Mouse (Mus musculus): ENCODE results near the gene Nav2. TPM values are rescaled to one million over a fixed set of nuclear protein-coding genes. Genes with fewer than 3 reads are reported as not detected.

Nav2 gene
- polyA plus RNA-seq, 1 experiment = 51.7 TPM

GRCm38 (mm10) chr7:49318183-49318897, 409.8 kb downstream of the Nav2 start:
- H3K4me3 ChIP-seq (ENCODE audit: low read depth, low read length) = no peak overlapping the region
- no peaks in the 10 kb centered on the region for H3K27me3 ChIP-seq (ENCODE audit: control insufficient read depth, insufficient read depth, low read length, poor library complexity, severe bottlenecking)
- no peak overlapping the region for H3K9ac ChIP-seq (ENCODE audit: low read depth, poor library complexity, severe bottlenecking)
- H3K36me3 ChIP-seq (ENCODE audit: control insufficient read depth, insufficient read depth, low read length, poor library complexity, severe bottlenecking) = no peaks in the 10 kb centered on the region
- no peaks in the 10 kb centered on the region for H3K4me1 ChIP-seq (ENCODE audit: control insufficient read depth, insufficient read depth, low read length)
- TF ChIP-seq CTCF (IDR thresholded peaks at IDR 0.05; ENCODE audit: low read depth, low read length) (no peak), POLR2A (IDR thresholded peaks at IDR 0.05; ENCODE audit: insufficient read depth, low read length) (no peak), EP300 (IDR thresholded peaks at IDR 0.05; ENCODE audit: insufficient read depth, low read depth, low read length) (no peak)
- no peak overlapping the region for H3K27ac ChIP-seq (ENCODE audit: insufficient read depth, low read length)
- no peaks in the 10 kb centered on the region for H3K9me3 ChIP-seq (replicated peaks; ENCODE audit: control insufficient read depth, insufficient read depth, low read length, poor library complexity, severe bottlenecking)

- H3K27me3 ChIP-seq (ENCODE audit: control insufficient read depth, insufficient read depth, low read length, poor library complexity, severe bottlenecking) = no peaks in the 10 kb centered on the region
- no peak overlapping the region for H3K4me3 ChIP-seq (ENCODE audit: low read depth, low read length)
- H3K36me3 ChIP-seq (ENCODE audit: control insufficient read depth, insufficient read depth, low read length, poor library complexity, severe bottlenecking) = no peaks in the 10 kb centered on the region
- no peak overlapping the region for H3K27ac ChIP-seq (ENCODE audit: insufficient read depth, low read length)
- TF ChIP-seq CTCF (IDR thresholded peaks at IDR 0.05; ENCODE audit: low read depth, low read length) (no peak), EP300 (IDR thresholded peaks at IDR 0.05; ENCODE audit: insufficient read depth, low read depth, low read length) (no peak), POLR2A (IDR thresholded peaks at IDR 0.05; ENCODE audit: insufficient read depth, low read length) (no peak)
- no peak overlapping the region for H3K9ac ChIP-seq (ENCODE audit: low read depth, poor library complexity, severe bottlenecking)
- H3K9me3 ChIP-seq (replicated peaks; ENCODE audit: control insufficient read depth, insufficient read depth, low read length, poor library complexity, severe bottlenecking) = no peaks in the 10 kb centered on the region
- no peaks in the 10 kb centered on the region for H3K4me1 ChIP-seq (ENCODE audit: control insufficient read depth, insufficient read depth, low read length)
Observed at GRCm38 (mm10) chr7:49318898-49319293, 410.4 kb downstream of the Nav2 start.

GRCm38 (mm10) chr7:49319981-49320380, 411.5 kb downstream of the Nav2 start:
- TF ChIP-seq CTCF (IDR thresholded peaks at IDR 0.05; ENCODE audit: low read depth, low read length) (no peak), EP300 (IDR thresholded peaks at IDR 0.05; ENCODE audit: insufficient read depth, low read depth, low read length) (no peak), POLR2A (IDR thresholded peaks at IDR 0.05; ENCODE audit: insufficient read depth, low read length) (no peak)
- H3K27ac ChIP-seq (ENCODE audit: insufficient read depth, low read length) = no peak overlapping the region
- no peaks in the 10 kb centered on the region for H3K9me3 ChIP-seq (replicated peaks; ENCODE audit: control insufficient read depth, insufficient read depth, low read length, poor library complexity, severe bottlenecking)
- H3K27me3 ChIP-seq (ENCODE audit: control insufficient read depth, insufficient read depth, low read length, poor library complexity, severe bottlenecking) = no peaks in the 10 kb centered on the region
- no peak overlapping the region for H3K4me3 ChIP-seq (ENCODE audit: low read depth, low read length)
- H3K36me3 ChIP-seq (ENCODE audit: control insufficient read depth, insufficient read depth, low read length, poor library complexity, severe bottlenecking) = no peaks in the 10 kb centered on the region
- H3K4me1 ChIP-seq (ENCODE audit: control insufficient read depth, insufficient read depth, low read length) = no peaks in the 10 kb centered on the region
- no peak overlapping the region for H3K9ac ChIP-seq (ENCODE audit: low read depth, poor library complexity, severe bottlenecking)

GRCm38 (mm10) chr7:49321124-49321531, 412.6 kb downstream of the Nav2 start:
- Histone ChIP-seq H3K9me3 (replicated peaks; ENCODE audit: control insufficient read depth, insufficient read depth, low read length, poor library complexity, severe bottlenecking) (no peaks in the 10 kb centered on the region), H3K4me1 (ENCODE audit: control insufficient read depth, insufficient read depth, low read length) (peaks cover 4% of the 10 kb centered on the region), H3K9ac (ENCODE audit: low read depth, poor library complexity, severe bottlenecking) (no peak overlapping the region), H3K36me3 (ENCODE audit: control insufficient read depth, insufficient read depth, low read length, poor library complexity, severe bottlenecking) (no peaks in the 10 kb centered on the region), H3K27ac (ENCODE audit: insufficient read depth, low read length) (no peak overlapping the region), H3K27me3 (ENCODE audit: control insufficient read depth, insufficient read depth, low read length, poor library complexity, severe bottlenecking) (no peaks in the 10 kb centered on the region), H3K4me3 (ENCODE audit: low read depth, low read length) (no peak overlapping the region)
- TF ChIP-seq CTCF (IDR thresholded peaks at IDR 0.05; ENCODE audit: low read depth, low read length) (no peak), EP300 (IDR thresholded peaks at IDR 0.05; ENCODE audit: insufficient read depth, low read depth, low read length) (no peak), POLR2A (IDR thresholded peaks at IDR 0.05; ENCODE audit: insufficient read depth, low read length) (no peak)

GRCm38 (mm10) chr7:49322179-49322578, 413.7 kb downstream of the Nav2 start:
- Histone ChIP-seq H3K27ac (ENCODE audit: insufficient read depth, low read length) (no peak overlapping the region), H3K27me3 (ENCODE audit: control insufficient read depth, insufficient read depth, low read length, poor library complexity, severe bottlenecking) (no peaks in the 10 kb centered on the region), H3K4me1 (ENCODE audit: control insufficient read depth, insufficient read depth, low read length) (peaks cover 9% of the 10 kb centered on the region), H3K36me3 (ENCODE audit: control insufficient read depth, insufficient read depth, low read length, poor library complexity, severe bottlenecking) (no peaks in the 10 kb centered on the region), H3K9me3 (replicated peaks; ENCODE audit: control insufficient read depth, insufficient read depth, low read length, poor library complexity, severe bottlenecking) (no peaks in the 10 kb centered on the region), H3K4me3 (ENCODE audit: low read depth, low read length) (no peak overlapping the region), H3K9ac (ENCODE audit: low read depth, poor library complexity, severe bottlenecking) (no peak overlapping the region)
- TF ChIP-seq POLR2A (IDR thresholded peaks at IDR 0.05; ENCODE audit: insufficient read depth, low read length) = no peak
- no peak for TF ChIP-seq CTCF (IDR thresholded peaks at IDR 0.05; ENCODE audit: low read depth, low read length)
- no peak for TF ChIP-seq EP300 (IDR thresholded peaks at IDR 0.05; ENCODE audit: insufficient read depth, low read depth, low read length)

- Histone ChIP-seq H3K27ac (ENCODE audit: insufficient read depth, low read length) (no peak overlapping the region), H3K4me3 (ENCODE audit: low read depth, low read length) (no peak overlapping the region), H3K36me3 (ENCODE audit: control insufficient read depth, insufficient read depth, low read length, poor library complexity, severe bottlenecking) (no peaks in the 10 kb centered on the region), H3K9me3 (replicated peaks; ENCODE audit: control insufficient read depth, insufficient read depth, low read length, poor library complexity, severe bottlenecking) (no peaks in the 10 kb centered on the region), H3K4me1 (ENCODE audit: control insufficient read depth, insufficient read depth, low read length) (peaks cover 9% of the 10 kb centered on the region), H3K27me3 (ENCODE audit: control insufficient read depth, insufficient read depth, low read length, poor library complexity, severe bottlenecking) (no peaks in the 10 kb centered on the region), H3K9ac (ENCODE audit: low read depth, poor library complexity, severe bottlenecking) (no peak overlapping the region)
- TF ChIP-seq EP300 (IDR thresholded peaks at IDR 0.05; ENCODE audit: insufficient read depth, low read depth, low read length) (no peak), CTCF (IDR thresholded peaks at IDR 0.05; ENCODE audit: low read depth, low read length) (peak; percentile 55), POLR2A (IDR thresholded peaks at IDR 0.05; ENCODE audit: insufficient read depth, low read length) (no peak)
Observed at GRCm38 (mm10) chr7:49324575-49324974, 416.1 kb downstream of the Nav2 start.

Data from ES-Bruce4 (cell line).